Mouse (Mus musculus) granulocyte monocyte progenitor cell, adult 5-6 weeks (primary cell): Measurements from ENCODE around the gene Amd2. TPM values are rescaled to one million over a fixed set of nuclear protein-coding genes. Genes with fewer than 3 reads are reported as not detected.

Experiments
- ATAC-seq: replicated peaks from 2 replicates; pipeline ENCODE4 v1.8.0; 2016; ENCODE audit warnings: mild to moderate bottlenecking, moderate TSS enrichment, inconsistent platforms; ENCODE audit not compliant: poor library complexity, severe bottlenecking
- total RNA-seq, 2 experiments: library from RNA; stranded (forward) in 1 of 2; stranded (reverse) in 1 of 2; fragments of 200-712, 200-1000 nt in 1 of 2; fragments of >200 nt in 1 of 2; fragmentation: Nextera tagmentation in 1 of 2; gene quantifications; 2 replicates each; pipeline ENCODE4 v1.2.3; 2014 to 2017

The Amd2 gene
- total RNA-seq (2014; fragmentation: Nextera tagmentation) (1.8 and 6.5 TPM in 2 replicates), total RNA-seq (2017) (11.2 and 11.5 TPM in 2 replicates)

- ATAC-seq, result no peak
These were observed at the start of gene Amd2 for GRCm38 (mm10) chr10:35711792-35712191. Gene Amd2 (minus strand): TSS chr10:35711892.

DNA sequence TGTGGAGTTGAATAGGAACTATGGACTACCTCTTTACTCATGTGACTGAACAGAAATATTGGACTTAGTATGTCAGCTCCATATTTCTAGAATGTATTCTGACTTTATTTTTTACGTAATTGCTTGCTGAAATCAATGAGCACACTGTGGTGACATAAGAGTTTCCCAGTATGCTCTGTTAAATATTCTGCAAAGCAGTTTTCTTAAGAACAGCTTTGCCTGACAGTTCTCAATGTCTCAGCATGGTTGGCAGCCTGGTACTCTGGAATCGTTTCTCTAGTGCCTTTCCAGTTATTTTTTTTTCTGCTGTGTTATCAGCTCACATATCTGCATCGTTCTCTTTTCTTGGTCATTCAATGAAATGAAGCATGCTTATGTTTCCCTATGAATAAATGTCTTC is 49.6 kb upstream of the Amd2 start:
- ATAC-seq, result no peak

DNA sequence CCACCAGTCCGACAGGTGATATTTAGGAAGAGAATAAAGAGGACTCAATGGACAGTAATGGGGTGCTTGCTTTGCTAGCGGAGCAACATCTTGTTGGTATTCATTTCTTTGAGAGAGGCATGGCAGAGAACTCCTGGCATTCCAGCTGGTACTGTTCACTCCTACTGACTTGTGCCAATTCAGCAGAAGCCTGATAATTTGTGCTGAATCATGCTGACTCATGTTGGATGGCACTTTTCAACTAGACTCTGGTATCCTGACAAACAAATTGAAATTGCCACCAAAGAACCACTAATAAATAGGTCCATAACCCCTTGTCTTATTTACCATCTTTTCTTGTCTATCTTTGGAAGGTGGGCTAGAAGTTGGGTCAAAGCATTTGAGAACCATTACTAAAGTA is 25.9 kb upstream of the Amd2 start:
- no peak for ATAC-seq

DNA sequence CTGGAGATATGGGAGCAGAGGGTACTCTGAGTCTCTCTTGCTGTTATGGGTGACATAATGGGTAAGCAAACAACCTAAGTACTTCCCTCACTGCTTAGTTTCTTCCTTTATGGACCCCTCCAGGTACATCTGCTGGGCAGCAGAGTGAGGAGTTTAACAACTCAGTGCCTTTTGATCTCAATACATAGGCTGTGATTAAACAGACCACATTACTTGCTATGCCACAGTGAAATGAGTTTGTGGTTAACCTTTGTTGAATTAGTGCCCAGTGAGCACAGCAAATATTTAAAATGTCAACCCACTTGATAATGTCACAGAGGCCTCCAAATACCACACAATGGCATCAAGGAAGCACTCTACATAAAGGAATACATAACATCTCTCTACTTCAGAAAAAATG is 2.6 kb upstream of the Amd2 start:
- ATAC-seq, result no peak
